Mouse (Mus musculus): Measurements from ENCODE around the gene Slc28a3. TPM values are rescaled to one million over a fixed set of nuclear protein-coding genes. Genes with fewer than 3 reads are reported as not detected.

Slc28a3 gene
- polyA plus RNA-seq, 1 experiment = not detected

GRCm38 (mm10) chr13:58622647-58623046 lies 12.0 kb upstream of the Slc28a3 start:
- no peak for TF ChIP-seq POLR2A (IDR thresholded peaks at IDR 0.05; ENCODE audit: extremely low read depth, insufficient read depth, low read length)
- no peak for TF ChIP-seq CTCF (IDR thresholded peaks at IDR 0.05; ENCODE audit: extremely low read depth, insufficient read depth, low read length)
- H3K4me3 ChIP-seq (ENCODE audit: insufficient read depth, low read length) = no peak overlapping the region
- no peaks in the 10 kb centered on the region for H3K4me1 ChIP-seq (ENCODE audit: control insufficient read depth, insufficient read depth, low read length)
- no peak overlapping the region for H3K27ac ChIP-seq (ENCODE audit: insufficient read depth, low read length)

GRCm38 (mm10) chr13:58619301-58619700 lies 8.6 kb upstream of the Slc28a3 start:
- Histone ChIP-seq H3K4me3 (ENCODE audit: insufficient read depth, low read length) (no peak overlapping the region), H3K27ac (ENCODE audit: insufficient read depth, low read length) (no peak overlapping the region), H3K4me1 (ENCODE audit: control insufficient read depth, insufficient read depth, low read length) (no peaks in the 10 kb centered on the region)
- no peak for TF ChIP-seq CTCF (IDR thresholded peaks at IDR 0.05; ENCODE audit: extremely low read depth, insufficient read depth, low read length)

- Histone ChIP-seq H3K27ac (ENCODE audit: insufficient read depth, low read length) (no peak overlapping the region), H3K4me1 (ENCODE audit: control insufficient read depth, insufficient read depth, low read length) (no peaks in the 10 kb centered on the region), H3K4me3 (ENCODE audit: insufficient read depth, low read length) (no peak overlapping the region)
- TF ChIP-seq POLR2A (IDR thresholded peaks at IDR 0.05; ENCODE audit: extremely low read depth, insufficient read depth, low read length) (no peak), CTCF (IDR thresholded peaks at IDR 0.05; ENCODE audit: extremely low read depth, insufficient read depth, low read length) (no peak)
These were observed 618 bp downstream of the Slc28a3 start for GRCm38 (mm10) chr13:58610059-58610458.

- Histone ChIP-seq H3K4me3 (ENCODE audit: insufficient read depth, low read length) (no peak overlapping the region), H3K27ac (ENCODE audit: insufficient read depth, low read length) (no peak overlapping the region), H3K4me1 (ENCODE audit: control insufficient read depth, insufficient read depth, low read length) (no peaks in the 10 kb centered on the region)
- TF ChIP-seq CTCF (IDR thresholded peaks at IDR 0.05; ENCODE audit: extremely low read depth, insufficient read depth, low read length) (no peak), POLR2A (IDR thresholded peaks at IDR 0.05; ENCODE audit: extremely low read depth, insufficient read depth, low read length) (no peak)
These were observed 9.3 kb downstream of the Slc28a3 start for GRCm38 (mm10) chr13:58601201-58601855.

- Histone ChIP-seq H3K4me3 (ENCODE audit: insufficient read depth, low read length) (no peak overlapping the region), H3K4me1 (ENCODE audit: control insufficient read depth, insufficient read depth, low read length) (no peaks in the 10 kb centered on the region), H3K27ac (ENCODE audit: insufficient read depth, low read length) (no peak overlapping the region)
- TF ChIP-seq CTCF (IDR thresholded peaks at IDR 0.05; ENCODE audit: extremely low read depth, insufficient read depth, low read length) = no peak
- TF ChIP-seq POLR2A (IDR thresholded peaks at IDR 0.05; ENCODE audit: extremely low read depth, insufficient read depth, low read length) = no peak
These were observed 12.1 kb downstream of the Slc28a3 start for GRCm38 (mm10) chr13:58598578-58598977.

- TF ChIP-seq POLR2A (IDR thresholded peaks at IDR 0.05; ENCODE audit: extremely low read depth, insufficient read depth, low read length) = no peak
- TF ChIP-seq CTCF (IDR thresholded peaks at IDR 0.05; ENCODE audit: extremely low read depth, insufficient read depth, low read length) = peak; percentile 38
- H3K4me3 ChIP-seq (ENCODE audit: insufficient read depth, low read length) = no peak overlapping the region
- H3K4me1 ChIP-seq (ENCODE audit: control insufficient read depth, insufficient read depth, low read length) = no peaks in the 10 kb centered on the region
- H3K27ac ChIP-seq (ENCODE audit: insufficient read depth, low read length) = no peak overlapping the region
These were observed 17.5 kb downstream of the Slc28a3 start for GRCm38 (mm10) chr13:58593129-58593528.

- Histone ChIP-seq H3K27ac (ENCODE audit: insufficient read depth, low read length) (no peak overlapping the region), H3K4me3 (ENCODE audit: insufficient read depth, low read length) (no peak overlapping the region), H3K4me1 (ENCODE audit: control insufficient read depth, insufficient read depth, low read length) (no peaks in the 10 kb centered on the region)
- TF ChIP-seq POLR2A (IDR thresholded peaks at IDR 0.05; ENCODE audit: extremely low read depth, insufficient read depth, low read length) = no peak
- TF ChIP-seq CTCF (IDR thresholded peaks at IDR 0.05; ENCODE audit: extremely low read depth, insufficient read depth, low read length) = no peak
These were observed 18.8 kb downstream of the Slc28a3 start for GRCm38 (mm10) chr13:58591912-58592311.

GRCm38 (mm10) chr13:58590630-58591029 lies 20.0 kb downstream of the Slc28a3 start:
- H3K27ac ChIP-seq (ENCODE audit: insufficient read depth, low read length) = no peak overlapping the region
- H3K4me1 ChIP-seq (ENCODE audit: control insufficient read depth, insufficient read depth, low read length) = no peaks in the 10 kb centered on the region
- no peak overlapping the region for H3K4me3 ChIP-seq (ENCODE audit: insufficient read depth, low read length)
- no peak for TF ChIP-seq POLR2A (IDR thresholded peaks at IDR 0.05; ENCODE audit: extremely low read depth, insufficient read depth, low read length)
- peak; percentile 44 for TF ChIP-seq CTCF (IDR thresholded peaks at IDR 0.05; ENCODE audit: extremely low read depth, insufficient read depth, low read length)

- no peak overlapping the region for H3K27ac ChIP-seq (ENCODE audit: insufficient read depth, low read length)
- no peak overlapping the region for H3K4me3 ChIP-seq (ENCODE audit: insufficient read depth, low read length)
- TF ChIP-seq POLR2A (IDR thresholded peaks at IDR 0.05; ENCODE audit: extremely low read depth, insufficient read depth, low read length) = no peak
- peak; percentile 80 for TF ChIP-seq CTCF (IDR thresholded peaks at IDR 0.05; ENCODE audit: extremely low read depth, insufficient read depth, low read length)
- H3K4me1 ChIP-seq (ENCODE audit: control insufficient read depth, insufficient read depth, low read length) = no peaks in the 10 kb centered on the region
These were observed 21.2 kb downstream of the Slc28a3 start for GRCm38 (mm10) chr13:58589517-58589858.

GRCm38 (mm10) chr13:58588655-58589516 lies 21.8 kb downstream of the Slc28a3 start:
- TF ChIP-seq POLR2A (IDR thresholded peaks at IDR 0.05; ENCODE audit: extremely low read depth, insufficient read depth, low read length) = no peak
- no peak for TF ChIP-seq CTCF (IDR thresholded peaks at IDR 0.05; ENCODE audit: extremely low read depth, insufficient read depth, low read length)
- H3K4me3 ChIP-seq (ENCODE audit: insufficient read depth, low read length) = no peak overlapping the region
- H3K4me1 ChIP-seq (ENCODE audit: control insufficient read depth, insufficient read depth, low read length) = no peaks in the 10 kb centered on the region
- no peak overlapping the region for H3K27ac ChIP-seq (ENCODE audit: insufficient read depth, low read length)
